Mouse (Mus musculus) ES-E14 (cell line): Measurements from ENCODE around the gene H2-Q7.
"Not testable (repeated sequence)": the region's sequence is repeated elsewhere in the genome, so short reads cannot be mapped to it uniquely, and the experiment has no call there.

Experiments
- CHD2 ChIP-seq: IDR thresholded peaks from 2 replicates; pipeline ENCODE4 v1.6.1; 2014; ENCODE audit warnings: mild to moderate bottlenecking, low read depth, low read length, inconsistent platforms
- MAFK ChIP-seq: IDR thresholded peaks from 2 replicates; pipeline ENCODE4 v1.6.1; 2014; ENCODE audit warnings: mild to moderate bottlenecking, low read depth, low read length, inconsistent platforms; ENCODE audit not compliant: insufficient read depth
- ZC3H11A ChIP-seq: IDR thresholded peaks from 2 replicates; pipeline ENCODE4 v1.6.1; 2012; ENCODE audit warnings: low read depth, mild to moderate bottlenecking, inconsistent platforms, low read length, borderline replicate concordance
- ZNF384 ChIP-seq: IDR thresholded peaks from 2 replicates; pipeline ENCODE4 v1.6.1; 2012; ENCODE audit warnings: low read depth, low read length, inconsistent platforms

GRCm38 (mm10) chr17:35423131-35423810, 15.7 kb upstream of the H2-Q7 start:
- TF ChIP-seq ZNF384, CHD2, ZC3H11A, MAFK: not testable (repeated sequence)
